Mouse (Mus musculus): ENCODE data around the gene Cep170.

The Cep170 gene

DNA sequence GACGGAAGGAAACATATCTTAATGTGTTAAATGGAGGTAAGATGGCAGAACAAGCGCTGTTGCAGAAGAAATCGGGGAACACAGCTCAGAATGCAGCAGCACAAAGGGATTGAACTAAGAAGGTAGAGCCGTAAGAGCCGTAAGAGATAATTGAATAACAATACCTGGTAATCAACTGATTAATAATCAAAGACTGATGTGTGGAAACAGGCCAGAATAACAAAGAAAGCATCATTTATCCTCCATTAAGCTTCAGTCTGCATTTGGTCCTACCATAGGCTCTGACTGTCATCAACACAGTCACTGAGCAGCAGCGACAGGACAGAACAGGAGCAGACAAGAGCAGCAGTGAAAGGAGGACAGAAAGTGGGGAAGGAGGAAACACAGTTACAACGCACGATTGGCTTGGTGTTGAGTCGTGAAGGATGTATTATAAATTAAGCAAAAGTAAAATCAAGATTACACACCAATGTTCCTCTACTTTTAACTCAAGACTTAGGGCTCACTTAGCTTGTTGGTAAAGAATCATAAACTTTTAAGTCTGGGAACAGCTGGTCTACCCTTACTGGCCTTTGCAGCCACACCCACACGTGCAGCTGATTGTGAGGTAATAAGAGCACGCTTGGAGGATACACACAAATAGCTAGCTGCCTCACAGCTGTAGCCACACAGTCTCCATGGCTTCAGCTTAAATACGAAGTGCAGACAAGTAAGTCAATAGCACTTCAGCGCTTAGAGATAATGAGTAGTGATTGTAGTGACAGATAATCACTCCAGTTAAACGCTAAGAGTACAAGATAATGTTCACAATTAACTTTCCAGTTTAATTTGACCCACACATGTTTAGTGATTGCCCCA is 59.8 kb downstream of the Cep170 start:
- DNase-seq (ENCODE audit: extremely low spot score, low read depth, low spot score) = no peak

DNA sequence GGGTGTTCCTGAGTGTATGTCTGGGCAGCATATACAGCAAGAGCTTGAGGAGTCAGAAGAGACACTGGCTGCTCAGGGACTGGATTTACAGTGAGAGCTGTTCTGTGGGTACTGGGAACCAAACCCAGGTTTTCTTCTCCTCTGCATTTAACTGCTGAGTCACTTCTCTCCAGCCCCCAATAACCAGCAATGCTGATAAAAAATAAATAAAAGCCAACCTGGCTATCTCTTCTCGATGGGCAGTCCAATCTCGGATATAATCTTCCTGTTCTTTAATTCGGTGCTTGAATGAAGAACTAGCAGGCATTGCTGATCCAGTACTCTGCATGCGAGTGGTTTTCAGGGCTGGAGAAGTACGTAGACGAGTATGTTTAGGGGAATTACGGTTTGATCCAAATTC is 64.2 kb downstream of the Cep170 start:
- no peak for DNase-seq (ENCODE audit: extremely low spot score, low read depth, low spot score)

DNA sequence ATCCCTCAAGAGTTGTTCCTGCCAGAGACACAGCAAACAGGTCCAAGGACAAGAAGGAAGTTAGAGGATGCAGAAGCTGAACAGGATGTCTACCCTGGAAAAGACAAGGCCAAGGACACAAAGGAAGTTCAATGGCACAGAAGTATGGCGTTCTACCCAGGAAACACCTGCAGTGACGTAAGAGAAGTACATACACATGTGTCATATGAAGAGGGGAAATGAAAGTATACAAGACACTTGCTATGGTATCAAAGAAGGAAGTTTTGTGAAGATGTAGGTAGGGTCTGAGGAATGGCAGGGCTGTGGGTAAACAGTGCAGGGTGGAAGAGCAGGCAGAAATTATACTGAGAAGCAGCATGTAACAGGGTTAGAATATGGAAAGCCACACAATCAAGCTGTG is 81.0 kb downstream of the Cep170 start:
- no peak for DNase-seq (ENCODE audit: extremely low spot score, low read depth, low spot score)

DNA sequence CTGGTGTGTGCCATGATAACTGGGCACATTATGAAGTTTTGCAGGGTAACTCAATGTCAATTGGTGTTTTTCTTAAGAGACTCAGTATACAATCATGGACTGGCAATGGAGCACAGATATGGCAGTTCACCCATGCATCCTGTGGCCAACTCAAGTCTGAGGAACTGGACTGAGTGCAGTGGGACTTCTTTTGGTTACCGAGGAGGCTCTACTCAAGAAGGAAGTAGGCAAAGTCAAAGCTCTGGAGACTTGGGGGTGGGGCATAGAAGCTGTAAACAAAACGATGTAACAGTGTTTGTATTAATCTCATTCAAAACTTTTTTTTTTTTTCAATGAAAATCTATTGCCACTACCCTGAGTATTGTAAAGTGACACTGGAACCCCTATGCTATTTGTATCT is 83.3 kb downstream of the Cep170 start:
- DNase-seq (ENCODE audit: extremely low spot score, low read depth, low spot score) = no peak

DNA sequence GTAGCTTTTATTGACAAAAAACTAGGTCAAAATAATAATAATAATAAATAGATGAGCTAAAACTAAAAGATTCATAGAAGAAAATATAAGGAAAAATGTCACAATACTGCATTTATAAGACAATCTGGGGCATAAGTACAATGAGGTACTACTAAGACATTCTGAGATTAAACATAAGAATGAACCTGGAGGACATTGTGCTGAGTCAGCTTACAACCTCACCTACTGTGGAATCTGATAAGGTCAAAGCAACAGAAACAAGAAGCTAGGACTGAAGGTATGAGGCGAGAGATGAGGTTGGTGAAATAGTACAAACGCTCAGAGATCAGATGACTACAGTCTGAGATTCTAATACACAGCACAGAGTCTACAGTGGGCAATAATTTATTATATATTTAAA is 86.5 kb downstream of the Cep170 start:
- no peak for DNase-seq (ENCODE audit: extremely low spot score, low read depth, low spot score)

DNA sequence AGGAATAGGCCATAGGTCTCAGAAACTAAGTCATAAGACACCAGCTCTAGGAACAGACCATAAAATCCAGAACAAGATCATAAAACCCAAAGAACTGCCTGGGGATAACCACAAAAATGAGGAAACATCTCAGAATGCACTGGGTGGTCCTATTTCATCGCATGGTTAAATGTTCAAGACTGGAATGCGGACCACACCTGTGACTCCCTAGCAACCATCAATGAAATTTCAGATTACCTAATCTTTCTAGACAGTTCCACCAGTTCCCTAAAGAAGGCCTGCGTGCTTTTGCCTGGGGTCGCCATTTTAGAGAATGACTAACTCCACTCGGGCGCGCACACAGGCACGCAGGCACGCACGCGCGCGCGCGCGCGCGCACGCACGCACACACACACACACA is 89.1 kb downstream of the Cep170 start:
- no peak for DNase-seq (ENCODE audit: extremely low spot score, low read depth, low spot score)

DNA sequence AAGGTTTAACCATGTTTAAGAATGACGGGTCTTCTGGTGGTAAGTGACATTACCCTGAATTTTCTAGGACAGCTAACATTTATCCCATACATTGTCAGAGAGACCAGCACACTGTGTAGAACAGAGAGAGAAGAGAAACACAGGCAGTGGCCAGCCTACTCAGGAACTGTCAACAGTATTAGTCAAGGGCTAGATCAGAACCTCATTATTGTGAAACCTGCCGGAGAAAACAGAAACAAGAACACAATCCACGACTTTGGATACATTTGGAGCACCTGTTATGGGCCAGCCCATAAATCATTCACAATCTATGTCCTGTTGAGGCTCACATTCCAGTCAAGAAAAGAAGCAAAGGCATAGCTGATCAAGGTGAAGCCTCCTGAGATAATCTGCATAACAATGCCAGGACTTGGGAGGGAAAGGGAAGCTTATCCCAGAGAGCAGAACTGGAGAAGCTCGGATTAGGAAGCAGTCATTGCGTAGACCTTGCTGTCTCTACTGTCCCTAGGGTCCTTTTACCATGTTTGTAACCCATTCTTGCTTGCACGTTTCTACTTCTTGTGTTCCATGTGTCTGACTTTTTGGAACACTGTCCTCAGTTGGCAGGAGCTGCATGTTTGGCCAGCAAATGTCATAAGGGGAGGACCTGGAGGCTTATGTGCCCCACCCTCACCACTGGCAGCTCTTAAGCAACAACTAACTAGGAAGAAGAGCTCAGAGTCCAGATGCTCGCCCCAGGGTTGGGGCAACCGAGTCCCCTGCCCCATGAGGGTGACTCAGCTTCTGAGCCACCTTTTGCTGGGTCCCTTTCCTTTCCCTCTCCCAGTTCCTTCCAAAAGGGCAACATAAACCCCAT is 89.8 kb downstream of the Cep170 start:
- no peak for DNase-seq (ENCODE audit: extremely low spot score, low read depth, low spot score)

DNA sequence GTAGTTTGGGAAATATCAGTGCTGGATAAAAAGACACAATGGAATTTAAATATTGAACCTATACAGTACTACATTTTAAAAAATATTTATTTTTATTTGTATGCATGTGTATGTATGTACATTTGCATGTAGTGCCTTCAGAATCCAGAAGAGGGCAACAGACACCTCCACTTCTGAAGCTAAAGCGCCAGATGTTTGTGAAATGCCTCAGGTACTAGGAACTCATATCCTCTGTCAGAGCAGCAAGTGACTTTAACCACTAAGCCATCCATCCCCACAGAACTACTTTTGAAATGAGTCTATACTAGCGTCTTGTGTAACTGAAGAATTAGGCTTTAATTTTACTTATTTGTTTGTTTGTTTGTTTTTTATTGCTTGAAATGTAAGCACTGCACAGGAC is 101.4 kb downstream of the Cep170 start:
- DNase-seq (ENCODE audit: extremely low spot score, low read depth, low spot score) = peak; percentile 39

DNA sequence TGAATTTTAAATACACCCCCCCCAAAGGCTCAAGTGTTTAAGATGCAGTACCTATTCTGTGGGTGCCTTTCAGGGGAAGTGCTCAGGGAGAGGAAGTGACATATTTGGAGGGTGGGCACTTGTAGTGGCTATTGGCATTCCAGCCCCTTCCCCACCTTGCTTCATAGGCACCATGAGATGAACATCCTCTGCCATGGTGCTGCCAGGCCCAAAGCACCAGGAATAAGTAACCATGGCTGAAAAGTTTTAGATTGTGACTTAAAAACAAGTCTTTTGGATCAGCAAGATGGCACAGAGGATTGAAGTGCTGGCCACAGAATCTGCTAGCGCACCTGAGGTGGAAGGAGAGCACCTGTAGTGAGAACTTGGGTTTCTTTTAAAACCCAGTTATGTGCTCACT is 113.6 kb downstream of the Cep170 start:
- DNase-seq (ENCODE audit: extremely low spot score, low read depth, low spot score) = no peak

DNA sequence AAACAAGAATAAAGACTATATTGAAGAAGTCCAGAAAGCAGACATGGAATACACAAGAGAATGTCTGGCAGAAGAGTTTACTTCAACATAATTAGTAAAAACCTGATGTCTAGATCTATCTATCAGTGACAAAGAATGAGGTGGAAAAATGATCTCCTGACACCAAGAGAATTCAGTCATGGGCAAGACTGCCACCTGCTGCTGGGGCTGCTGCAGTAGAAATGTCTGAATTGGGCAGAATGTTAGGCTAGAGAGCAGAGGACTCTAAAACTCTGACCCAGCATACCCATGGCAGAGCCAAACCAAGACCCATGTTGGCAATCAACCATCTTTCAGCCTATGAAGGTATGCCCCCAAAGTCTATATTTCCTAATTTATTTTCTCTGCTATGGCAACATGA is 114.1 kb downstream of the Cep170 start:
- no peak for DNase-seq (ENCODE audit: extremely low spot score, low read depth, low spot score)

DNA sequence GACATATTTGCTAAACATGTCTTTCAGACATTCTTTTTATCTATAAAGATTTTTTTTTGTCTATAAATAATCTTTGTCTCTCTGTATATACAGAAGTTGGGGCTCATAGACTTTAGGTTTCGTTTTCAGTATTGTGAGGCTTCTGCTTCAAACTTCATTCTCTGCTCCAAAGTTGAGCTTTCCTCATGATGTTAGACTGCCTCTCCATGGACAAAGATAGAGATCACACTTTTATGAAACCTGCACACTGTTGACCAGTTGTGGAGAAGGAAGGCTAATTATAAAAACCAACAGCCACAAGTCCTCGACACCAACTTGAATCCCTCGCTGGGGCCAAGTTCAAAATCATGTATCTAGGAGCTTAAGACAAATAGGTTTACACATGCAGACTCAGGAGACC is 115.2 kb downstream of the Cep170 start:
- DNase-seq (ENCODE audit: extremely low spot score, low read depth, low spot score) = no peak

DNA sequence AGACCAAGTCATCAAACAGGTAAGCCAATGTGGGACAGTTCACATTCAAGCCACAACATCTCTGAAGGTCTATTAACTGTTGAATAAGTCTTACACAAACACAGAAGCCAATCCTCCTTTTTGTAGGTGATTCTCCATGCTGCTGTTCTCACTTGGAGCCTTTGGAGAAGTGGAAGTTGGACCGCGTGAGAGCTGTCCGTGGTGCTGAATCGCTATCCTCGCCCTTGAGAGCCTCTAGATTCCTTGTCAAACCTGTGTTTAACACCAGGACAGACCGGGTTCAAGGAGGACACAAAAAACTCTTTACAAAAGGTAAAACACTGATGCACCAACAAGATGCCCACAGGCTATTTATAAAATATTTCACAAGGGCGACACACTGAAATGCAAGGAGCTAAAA is 116.8 kb downstream of the Cep170 start:
- DNase-seq (ENCODE audit: extremely low spot score, low read depth, low spot score) = peak; percentile 41

DNA sequence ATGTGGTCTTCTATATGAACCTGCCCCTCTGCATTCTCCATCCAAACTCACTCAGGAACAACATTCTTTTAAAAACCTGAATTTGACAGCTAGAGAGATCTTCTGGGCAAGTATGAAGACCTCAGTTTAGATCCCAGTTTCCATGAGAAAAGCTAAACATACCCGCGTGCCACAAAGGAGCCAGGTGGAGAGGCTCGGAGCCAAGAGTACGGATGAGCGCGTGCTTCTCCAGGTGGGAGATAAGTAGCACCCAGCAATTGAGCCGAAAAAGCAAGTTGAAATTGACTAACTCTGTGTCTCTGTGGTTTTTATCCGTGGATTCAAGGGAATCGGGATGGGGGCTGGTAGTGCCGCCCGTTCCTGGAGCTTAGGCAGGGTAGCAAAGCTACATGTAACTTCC is 122.8 kb downstream of the Cep170 start:
- DNase-seq (ENCODE audit: extremely low spot score, low read depth, low spot score) = no peak

DNA sequence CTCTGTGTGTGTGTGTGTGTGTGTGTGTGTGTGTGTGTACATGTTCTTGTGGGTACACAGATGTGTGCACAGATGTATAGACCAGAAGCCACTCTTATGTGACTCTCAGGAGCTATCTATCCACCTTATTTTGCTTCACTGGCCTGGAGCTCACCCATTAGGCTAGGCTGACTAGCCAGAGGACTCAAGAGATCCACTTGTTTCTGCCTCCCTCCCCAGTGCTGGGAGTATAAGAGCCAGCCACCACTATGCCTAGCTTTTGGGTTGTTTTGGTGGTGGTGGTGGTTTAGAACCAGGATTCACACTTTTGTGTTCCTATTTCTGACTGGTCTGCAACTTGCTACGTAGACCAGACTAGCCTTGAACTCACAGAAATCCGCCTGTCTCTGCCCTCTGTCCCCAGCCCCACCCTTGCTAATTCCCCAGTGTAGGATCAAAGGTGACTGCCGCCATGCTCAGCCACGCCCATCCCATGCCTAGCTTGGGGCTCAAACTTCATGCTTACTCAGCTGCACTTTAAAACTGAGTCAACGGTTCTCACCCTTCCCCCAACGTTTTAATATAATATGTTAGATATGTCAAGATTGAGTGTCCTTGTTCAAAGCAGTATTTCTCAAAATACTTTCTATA is 125.5 kb downstream of the Cep170 start:
- no peak for DNase-seq (ENCODE audit: extremely low spot score, low read depth, low spot score)
